Mouse (Mus musculus) embryonic fibroblast, embryonic 13.5 days (primary cell): ENCODE data around the gene Pak6.

Source experiments
- CTCF ChIP-seq: IDR thresholded peaks from 2 replicates; pipeline ENCODE4 v1.5.1; 2011; ENCODE audit warnings: mild to moderate bottlenecking, control low read depth, low read length, moderate library complexity, borderline replicate concordance; ENCODE audit not compliant: insufficient read depth
- POLR2A ChIP-seq: IDR thresholded peaks from 2 replicates; pipeline ENCODE4 v1.6.1; 2011; ENCODE audit warnings: low read depth, mild to moderate bottlenecking, control low read depth, low read length, moderate library complexity

- TF ChIP-seq CTCF (no peak), POLR2A (no peak)
Observed at GRCm38 (mm10) chr2:118658457-118658856, 4.6 kb upstream of the Pak6 start.
